Mouse (Mus musculus) bone marrow, adult 2 months (tissue): ENCODE measurements around the gene Rabep1.

Experiments
- CTCF ChIP-seq: fragments of 200-500 bp; IDR thresholded peaks from 2 replicates; pipeline ENCODE4 v1.5.1; 2011; ENCODE audit warnings: low read length, control low read depth; ENCODE audit not compliant: control insufficient read depth, insufficient read depth
- POLR2A ChIP-seq: fragments of 200-500 bp; IDR thresholded peaks from 2 replicates; pipeline ENCODE4 v1.6.1; 2011; ENCODE audit warnings: low read depth, mild to moderate bottlenecking, control low read depth, low read length, borderline replicate concordance; ENCODE audit not compliant: control insufficient read depth

GRCm38 (mm10) chr11:70972586-70972985 lies 128.0 kb downstream of the Rabep1 start:
- TF ChIP-seq POLR2A (no peak), CTCF (no peak)
